Mouse (Mus musculus) G1E (cell line): ENCODE data around the gene Lrrc57. TPM values are rescaled to one million over a fixed set of nuclear protein-coding genes. Genes with fewer than 3 reads are reported as not detected.

Source experiments
- ATAC-seq: 2 replicates; pipeline ENCODE4 v1.8.0; 2016; ENCODE audit warnings: mild to moderate bottlenecking; ENCODE audit not compliant: insufficient number of reproducible peaks, poor library complexity, low FRiP score, severe bottlenecking; ENCODE audit errors: extremely low read depth
- DNase-seq: peaks from one replicate; pipeline ENCODE4 v3.0.0; 2012; ENCODE audit warnings: low spot score
- H3K27me3 ChIP-seq: 2 replicates; pipeline ENCODE4 v1.6.1; 2012; ENCODE audit warnings: mild to moderate bottlenecking, low read length, inconsistent platforms; ENCODE audit not compliant: insufficient read depth
- H3K36me3 ChIP-seq: replicated peaks from 2 replicates; pipeline ENCODE3; 2012; ENCODE audit warnings: mild to moderate bottlenecking, inconsistent platforms
- H3K4me1 ChIP-seq: 2 replicates; pipeline ENCODE4 v1.6.1; 2012; ENCODE audit warnings: low read depth, low read length, inconsistent platforms, mixed read lengths; ENCODE audit not compliant: insufficient read depth
- H3K4me3 ChIP-seq: 2 replicates; pipeline ENCODE4 v1.5.1; 2012; ENCODE audit warnings: low read depth, mild to moderate bottlenecking, inconsistent platforms, low read length, moderate library complexity, mixed read lengths
- H3K9me3 ChIP-seq: replicated peaks from 2 replicates; pipeline ENCODE4 v1.6.1; 2012; ENCODE audit warnings: inconsistent platforms
- CTCF ChIP-seq: IDR thresholded peaks from 2 replicates; pipeline ENCODE4 v1.5.1; 2012; ENCODE audit warnings: low read depth, low read length, inconsistent platforms, mixed read lengths
- GATA1 ChIP-seq: IDR thresholded peaks from 2 replicates; pipeline ENCODE4 v1.6.1; 2012; ENCODE audit warnings: borderline replicate concordance, low read length, inconsistent platforms, mixed read lengths
- GATA2 ChIP-seq: IDR thresholded peaks from 2 replicates; pipeline ENCODE4 v1.6.1; 2012; ENCODE audit warnings: low read depth, low read length, inconsistent platforms, borderline replicate concordance
- POLR2AphosphoS5 ChIP-seq: IDR thresholded peaks from 2 replicates; pipeline ENCODE4 v1.6.1; 2012; ENCODE audit warnings: low read depth, low read length, inconsistent platforms; ENCODE audit not compliant: insufficient replicate concordance
- TAL1 ChIP-seq: conservative IDR thresholded peaks from 2 replicates; pipeline ENCODE4 v1.6.1; 2012; ENCODE audit warnings: low read depth, low read length, inconsistent platforms, mixed read lengths
- polyA plus RNA-seq: library from polyadenylated mRNA; stranded (reverse); fragments of >175 nt; gene quantifications from 2 replicates; pipeline ENCODE4 v1.2.3, GENCODE M21; 2012
- total RNA-seq, 2 experiments: library from RNA; stranded (forward) in 1 of 2; stranded (reverse) in 1 of 2; fragments of 200-1000 nt in 1 of 2; fragments of >200 nt in 1 of 2; fragmentation: Nextera tagmentation in 1 of 2; gene quantifications; 2 replicates each; pipeline ENCODE4 v1.2.3; 2014 to 2017

Gene Lrrc57
- total RNA-seq (2014; fragmentation: Nextera tagmentation), result 35.8 and 52.9 TPM in 2 replicates
- total RNA-seq (2017), result 27.8 and 29.6 TPM in 2 replicates
- 1.5 and 3.0 TPM in 2 replicates for polyA plus RNA-seq

DNA sequence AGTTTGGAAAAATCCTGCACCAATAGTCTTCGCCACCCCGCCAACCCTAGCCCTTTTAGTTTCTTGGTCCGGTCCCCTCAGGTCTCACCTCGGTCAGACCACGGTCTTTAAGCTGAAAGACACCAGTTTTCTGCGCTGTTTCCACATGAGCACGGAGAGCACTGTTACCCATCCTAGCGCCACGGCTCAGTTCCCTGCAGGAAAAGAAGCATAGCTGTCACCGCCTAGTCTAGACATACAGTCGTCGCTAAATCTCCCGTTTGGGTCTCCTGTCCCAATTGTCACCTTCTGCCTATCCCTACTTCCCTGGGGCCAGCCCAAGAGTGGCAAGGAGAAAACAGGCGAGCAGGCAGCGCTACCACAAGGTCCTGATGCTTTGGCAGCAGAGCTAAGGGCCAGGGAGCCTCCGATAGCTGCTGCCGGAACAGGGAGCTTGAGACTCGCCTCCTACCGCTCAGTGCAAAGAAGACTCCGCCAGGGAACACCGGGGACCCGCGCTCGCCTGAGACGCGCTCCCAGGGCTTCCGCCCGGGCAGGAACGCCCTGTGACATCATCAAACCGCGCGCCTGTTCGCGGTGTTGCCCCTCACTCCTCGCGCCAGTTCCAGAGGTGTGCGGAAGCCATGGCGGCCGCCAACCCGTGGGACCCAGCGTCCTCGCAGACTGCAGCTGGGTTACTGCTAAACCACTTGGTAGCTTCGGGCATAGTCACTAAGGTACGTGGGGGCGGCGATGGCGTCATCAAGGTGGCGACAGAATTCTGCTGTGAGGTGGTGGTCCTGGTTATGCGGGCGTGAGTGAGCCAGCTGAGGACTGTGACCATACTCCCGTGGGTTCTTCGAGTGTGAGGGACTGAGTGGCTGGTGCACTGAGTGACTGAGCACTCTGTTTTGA is at the start of gene Lrrc57, which contains the start of gene Haus2:
Lrrc57 (minus strand) TSS at position 691 of the 894 bp plus-strand sequence.
Haus2 (plus strand) TSS at position 554 of the 894 bp plus-strand sequence.
- DNase-seq, result peak; percentile 86
- peaks cover 54% of the 10 kb centered on the region for H3K36me3 ChIP-seq
- H3K4me3 ChIP-seq, result peak within 1 kb of the TSS; percentile 80
- TF ChIP-seq CTCF, result no peak
- TF ChIP-seq GATA2, result no peak
- no peaks in the 10 kb centered on the region for H3K27me3 ChIP-seq
- no peaks in the 10 kb centered on the region for H3K9me3 ChIP-seq
- peak; percentile 83 for ATAC-seq
- peaks cover 23% of the 10 kb centered on the region for H3K4me1 ChIP-seq

DNA sequence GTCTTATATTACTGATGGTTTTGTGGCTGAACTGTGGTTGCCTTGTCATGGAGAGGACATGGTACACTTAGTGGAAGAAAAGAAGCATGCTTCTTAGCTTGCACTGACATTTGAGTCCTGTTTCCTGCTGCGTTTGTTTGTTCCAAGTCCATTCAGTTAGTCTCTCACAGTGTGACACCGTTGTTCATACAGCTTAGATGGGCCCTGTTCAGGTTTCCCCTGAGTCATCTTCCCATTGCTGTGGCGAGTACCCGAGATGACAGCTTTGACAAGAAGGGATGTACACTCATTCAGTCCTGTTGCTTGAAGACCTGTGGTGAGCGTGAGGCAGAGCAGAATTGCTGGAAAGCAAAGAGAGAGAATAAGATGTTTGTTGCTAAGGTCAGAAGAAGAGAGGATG is 49.2 kb upstream of the Lrrc57 start:
- no peaks in the 10 kb centered on the region for H3K9me3 ChIP-seq
- H3K27me3 ChIP-seq, result no peaks in the 10 kb centered on the region; the same call in 1 of the 2 replicates
- DNase-seq (no peak), ATAC-seq (no peak)
- no peak for TF ChIP-seq POLR2AphosphoS5
- TF ChIP-seq GATA1, result no peak
- TF ChIP-seq CTCF, result no peak
- TF ChIP-seq GATA2, result no peak
- no peak for TF ChIP-seq TAL1
- H3K4me3 ChIP-seq, result no peak overlapping the region
- peaks cover 68% of the 10 kb centered on the region for H3K4me1 ChIP-seq
- no peaks in the 10 kb centered on the region for H3K36me3 ChIP-seq

DNA sequence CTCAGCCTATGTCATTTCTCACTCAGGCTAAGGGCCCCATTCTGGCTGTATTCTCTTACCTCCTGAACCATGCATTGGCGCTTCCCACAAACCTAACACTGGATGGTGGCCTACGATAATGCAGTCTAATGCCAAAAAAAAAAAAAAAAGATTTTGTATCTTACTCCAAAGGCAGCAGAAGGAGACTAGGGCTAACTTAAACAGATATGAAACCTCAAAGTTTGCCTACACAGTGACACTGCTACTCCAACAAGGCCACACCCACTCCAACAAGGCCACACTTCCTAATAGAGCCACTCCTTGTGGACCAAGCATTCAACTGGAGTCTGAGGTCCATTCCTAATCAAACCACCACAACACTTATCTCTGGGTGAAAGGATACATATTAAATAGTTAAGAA is 47.4 kb upstream of the Lrrc57 start:
- H3K4me1 ChIP-seq, result peaks cover 62% of the 10 kb centered on the region
- no peaks in the 10 kb centered on the region for H3K36me3 ChIP-seq
- TF ChIP-seq CTCF (no peak), POLR2AphosphoS5 (no peak), GATA1 (no peak), TAL1 (no peak), GATA2 (no peak)
- no peak overlapping the region for H3K4me3 ChIP-seq
- no peak for ATAC-seq
- DNase-seq, result no peak
- peaks cover 7% of the 10 kb centered on the region; the same call in 1 of the 2 replicates for H3K27me3 ChIP-seq
- no peaks in the 10 kb centered on the region for H3K9me3 ChIP-seq

DNA sequence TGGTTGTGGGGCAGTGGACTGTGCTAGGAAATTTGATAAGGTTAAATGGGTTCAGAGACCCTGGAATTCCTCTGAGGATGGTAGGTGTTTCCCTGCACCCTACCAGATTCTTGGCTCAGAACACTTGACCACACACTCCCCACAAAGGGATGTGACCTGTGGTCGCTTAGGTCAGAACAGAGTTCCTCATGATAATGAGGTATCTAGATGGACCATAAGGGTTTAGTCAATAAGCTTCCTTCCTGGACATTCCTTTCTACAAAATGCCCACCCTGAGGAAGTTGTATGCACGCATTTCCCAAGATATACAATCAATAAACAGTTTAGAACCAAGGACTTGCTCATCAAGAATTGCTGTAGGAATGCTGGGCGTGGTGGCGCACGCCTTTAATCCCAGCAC is 46.6 kb upstream of the Lrrc57 start:
- ATAC-seq, result no peak
- H3K36me3 ChIP-seq, result no peaks in the 10 kb centered on the region
- TF ChIP-seq GATA2, result no peak
- no peak for TF ChIP-seq POLR2AphosphoS5
- TF ChIP-seq GATA1, result no peak
- TF ChIP-seq TAL1, result no peak
- no peak for TF ChIP-seq CTCF
- no peaks in the 10 kb centered on the region for H3K9me3 ChIP-seq
- peaks cover 13% of the 10 kb centered on the region; the same call in 1 of the 2 replicates for H3K27me3 ChIP-seq
- peaks cover 55% of the 10 kb centered on the region for H3K4me1 ChIP-seq
- DNase-seq, result no peak
- H3K4me3 ChIP-seq, result no peak overlapping the region

DNA sequence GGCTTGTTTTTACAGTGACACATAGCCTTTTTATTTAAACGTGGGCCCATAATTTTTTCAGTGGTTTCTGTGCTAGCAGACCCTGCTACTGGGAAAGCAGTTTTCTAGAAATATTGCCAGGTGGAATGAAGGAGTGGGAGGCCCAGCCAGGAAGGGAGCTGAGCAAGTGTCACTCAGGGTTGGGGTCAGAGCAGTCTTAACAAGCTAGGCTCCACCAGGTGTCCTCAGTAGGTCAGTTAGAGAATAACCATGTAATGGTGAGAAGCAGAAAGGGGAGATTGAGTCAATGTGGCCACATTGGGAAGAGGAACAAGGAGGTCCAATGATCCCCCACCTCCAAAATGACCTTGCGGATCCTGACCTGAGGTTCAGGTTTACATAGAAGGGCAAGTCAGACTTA is 45.4 kb upstream of the Lrrc57 start:
- Histone ChIP-seq H3K4me1 (peaks cover 44% of the 10 kb centered on the region), H3K36me3 (no peaks in the 10 kb centered on the region), H3K4me3 (no peak overlapping the region), H3K9me3 (no peaks in the 10 kb centered on the region), H3K27me3 (peaks cover 13% of the 10 kb centered on the region; the same call in 1 of the 2 replicates)
- ATAC-seq (no peak), DNase-seq (no peak)
- TF ChIP-seq CTCF (no peak), GATA1 (no peak), TAL1 (no peak), GATA2 (no peak), POLR2AphosphoS5 (no peak)

DNA sequence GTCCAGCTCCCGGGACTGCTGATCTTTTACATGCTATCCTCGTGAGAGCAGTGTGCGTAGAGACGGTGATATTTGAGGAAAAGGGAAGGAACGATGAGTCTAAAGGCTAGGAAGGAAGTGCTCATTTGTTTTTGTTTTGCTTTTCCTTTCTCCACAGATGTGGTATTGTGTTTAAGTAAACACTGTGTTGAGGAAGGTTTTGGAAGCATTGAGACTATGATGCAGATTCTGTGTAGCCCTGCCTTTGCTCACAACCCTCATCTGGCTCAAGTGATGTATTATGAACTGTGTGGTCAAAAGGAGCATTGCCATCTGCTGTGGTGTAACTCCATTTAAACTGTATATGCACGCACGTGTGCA is 43.6 kb upstream of the Lrrc57 start:
- Histone ChIP-seq H3K4me3 (no peak overlapping the region), H3K27me3 (peaks cover 13% of the 10 kb centered on the region; the same call in 1 of the 2 replicates), H3K4me1 (peaks cover 31% of the 10 kb centered on the region), H3K9me3 (no peaks in the 10 kb centered on the region), H3K36me3 (no peaks in the 10 kb centered on the region)
- ATAC-seq (no peak), DNase-seq (no peak)
- TF ChIP-seq GATA1, result no peak
- no peak for TF ChIP-seq CTCF
- TF ChIP-seq TAL1, result no peak
- no peak for TF ChIP-seq GATA2
- TF ChIP-seq POLR2AphosphoS5, result no peak
